Mouse (Mus musculus): ENCODE measurements at regions not wholly inside any gene's neighbourhood (a gene's known extent, or its start where the extent isn't known, plus 50 kb on each side); places are given as distances from the start of the nearest gene placed in this dataset.

- Histone ChIP-seq H3K36me3 (ENCODE audit: control insufficient read depth, insufficient read depth) (no peaks in the 10 kb centered on the region), H3K9me3 (ENCODE audit: control insufficient read depth, low read length) (no peaks in the 10 kb centered on the region), H3K4me2 (ENCODE audit: low read length) (no peak overlapping the region), H3K9ac (replicated peaks; ENCODE audit: low read depth, low read length) (no peak overlapping the region), H3K27ac (ENCODE audit: low read length) (no peak overlapping the region), H3K4me1 (replicated peaks; ENCODE audit: control insufficient read depth, insufficient read depth, low read length) (no peaks in the 10 kb centered on the region), H3K4me3 (replicated peaks; ENCODE audit: low read length) (no peak overlapping the region), H3K27me3 (replicated peaks; ENCODE audit: control insufficient read depth, insufficient read depth, low read length) (no peaks in the 10 kb centered on the region)
- WGBS = 89% methylated on average over 4 of the region's 4 CpGs
- no peak for ATAC-seq
Measured at GRCm38 (mm10) chr6:37713411-37713810, 157.2 kb upstream of the Trim24 start.

- 19% methylated on average over 6 of the region's 6 CpGs for WGBS
Measured at GRCm38 (mm10) chr6:37714223-37714928, 156.2 kb upstream of the Trim24 start.

GRCm38 (mm10) chr6:37721736-37722135, 148.9 kb upstream of the Trim24 start:
- no peak overlapping the region for H3K9ac ChIP-seq (replicated peaks; ENCODE audit: low read depth, low read length)

More at GRCm38 (mm10) chr6:37714223-37714928, 156.2 kb upstream of the Trim24 start:
- H3K9ac ChIP-seq (replicated peaks; ENCODE audit: low read depth, low read length) = no peak overlapping the region
- no peaks in the 10 kb centered on the region for H3K36me3 ChIP-seq (ENCODE audit: control insufficient read depth, insufficient read depth)
- H3K27me3 ChIP-seq (replicated peaks; ENCODE audit: control insufficient read depth, insufficient read depth, low read length) = no peaks in the 10 kb centered on the region
- no peak overlapping the region for H3K4me2 ChIP-seq (ENCODE audit: low read length)
- no peak for ATAC-seq
- H3K4me1 ChIP-seq (replicated peaks; ENCODE audit: control insufficient read depth, insufficient read depth, low read length) = no peaks in the 10 kb centered on the region
- no peak overlapping the region for H3K27ac ChIP-seq (ENCODE audit: low read length)
- H3K9me3 ChIP-seq (ENCODE audit: control insufficient read depth, low read length) = no peaks in the 10 kb centered on the region
- H3K4me3 ChIP-seq (replicated peaks; ENCODE audit: low read length) = no peak overlapping the region

GRCm38 (mm10) chr6:37723337-37723736, 147.3 kb upstream of the Trim24 start:
- ATAC-seq = no peak
- Histone ChIP-seq H3K27me3 (replicated peaks; ENCODE audit: control insufficient read depth, insufficient read depth, low read length) (no peaks in the 10 kb centered on the region), H3K9ac (replicated peaks; ENCODE audit: low read depth, low read length) (no peak overlapping the region), H3K9me3 (ENCODE audit: control insufficient read depth, low read length) (no peaks in the 10 kb centered on the region), H3K4me3 (replicated peaks; ENCODE audit: low read length) (no peak overlapping the region), H3K27ac (ENCODE audit: low read length) (no peak overlapping the region), H3K4me2 (ENCODE audit: low read length) (no peak overlapping the region), H3K4me1 (replicated peaks; ENCODE audit: control insufficient read depth, insufficient read depth, low read length) (no peaks in the 10 kb centered on the region), H3K36me3 (ENCODE audit: control insufficient read depth, insufficient read depth) (no peaks in the 10 kb centered on the region)
- 15% methylated on average over 4 of the region's 4 CpGs for WGBS

More at GRCm38 (mm10) chr6:37721736-37722135, 148.9 kb upstream of the Trim24 start:
- H3K27ac ChIP-seq (ENCODE audit: low read length) = no peak overlapping the region
- WGBS = 97% methylated on average over 1 of the region's 1 CpGs
- H3K4me2 ChIP-seq (ENCODE audit: low read length) = no peak overlapping the region
- no peaks in the 10 kb centered on the region for H3K4me1 ChIP-seq (replicated peaks; ENCODE audit: control insufficient read depth, insufficient read depth, low read length)
- no peaks in the 10 kb centered on the region for H3K9me3 ChIP-seq (ENCODE audit: control insufficient read depth, low read length)
- no peak overlapping the region for H3K4me3 ChIP-seq (replicated peaks; ENCODE audit: low read length)
- no peaks in the 10 kb centered on the region for H3K27me3 ChIP-seq (replicated peaks; ENCODE audit: control insufficient read depth, insufficient read depth, low read length)
- no peak for ATAC-seq
- no peaks in the 10 kb centered on the region for H3K36me3 ChIP-seq (ENCODE audit: control insufficient read depth, insufficient read depth)

DNA sequence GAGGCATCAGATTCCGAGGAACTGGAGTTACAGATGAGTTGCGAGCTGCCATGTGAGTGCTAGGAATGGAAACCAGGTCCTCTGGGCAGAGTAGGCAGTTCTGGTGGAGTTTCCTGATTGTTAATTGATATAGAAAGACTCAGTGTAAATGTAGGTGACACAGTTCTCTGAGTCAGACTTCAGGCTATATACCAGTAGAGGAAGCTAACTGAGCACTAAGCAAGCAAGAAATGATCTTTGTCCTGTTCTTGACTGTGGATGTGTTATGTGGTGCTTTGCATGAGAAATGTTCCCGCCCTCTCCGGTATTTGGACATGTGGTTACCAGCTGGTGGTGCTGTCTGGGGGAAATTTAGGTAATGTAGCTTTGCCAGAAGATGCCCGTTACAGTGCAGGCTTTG, 146.4 kb upstream of the Trim24 start:
- H3K9ac ChIP-seq (replicated peaks; ENCODE audit: low read depth, low read length) = no peak overlapping the region
- no peaks in the 10 kb centered on the region for H3K27me3 ChIP-seq (replicated peaks; ENCODE audit: control insufficient read depth, insufficient read depth, low read length)
- H3K27ac ChIP-seq (ENCODE audit: low read length) = no peak overlapping the region
- H3K4me1 ChIP-seq (replicated peaks; ENCODE audit: control insufficient read depth, insufficient read depth, low read length) = no peaks in the 10 kb centered on the region
- H3K4me2 ChIP-seq (ENCODE audit: low read length) = no peak overlapping the region
- WGBS = 97% methylated on average over 5 of the region's 5 CpGs
- H3K36me3 ChIP-seq (ENCODE audit: control insufficient read depth, insufficient read depth) = no peaks in the 10 kb centered on the region
- ATAC-seq = no peak
- H3K4me3 ChIP-seq (replicated peaks; ENCODE audit: low read length) = no peak overlapping the region
- H3K9me3 ChIP-seq (ENCODE audit: control insufficient read depth, low read length) = no peaks in the 10 kb centered on the region

- Histone ChIP-seq H3K4me3 (replicated peaks; ENCODE audit: low read length) (no peak overlapping the region), H3K4me2 (ENCODE audit: low read length) (no peak overlapping the region), H3K4me1 (replicated peaks; ENCODE audit: control insufficient read depth, insufficient read depth, low read length) (no peaks in the 10 kb centered on the region), H3K27me3 (replicated peaks; ENCODE audit: control insufficient read depth, insufficient read depth, low read length) (no peaks in the 10 kb centered on the region), H3K9me3 (ENCODE audit: control insufficient read depth, low read length) (no peaks in the 10 kb centered on the region), H3K27ac (ENCODE audit: low read length) (no peak overlapping the region), H3K36me3 (ENCODE audit: control insufficient read depth, insufficient read depth) (no peaks in the 10 kb centered on the region), H3K9ac (replicated peaks; ENCODE audit: low read depth, low read length) (no peak overlapping the region)
- 95% methylated on average over 2 of the region's 2 CpGs for WGBS
- ATAC-seq = no peak
Measured at GRCm38 (mm10) chr6:37728621-37729020, 142.0 kb upstream of the Trim24 start.

- Histone ChIP-seq H3K36me3 (ENCODE audit: control insufficient read depth, insufficient read depth) (no peaks in the 10 kb centered on the region), H3K4me1 (replicated peaks; ENCODE audit: control insufficient read depth, insufficient read depth, low read length) (no peaks in the 10 kb centered on the region), H3K4me2 (ENCODE audit: low read length) (no peak overlapping the region), H3K27ac (ENCODE audit: low read length) (no peak overlapping the region), H3K9me3 (ENCODE audit: control insufficient read depth, low read length) (no peaks in the 10 kb centered on the region), H3K4me3 (replicated peaks; ENCODE audit: low read length) (no peak overlapping the region), H3K9ac (replicated peaks; ENCODE audit: low read depth, low read length) (no peak overlapping the region), H3K27me3 (replicated peaks; ENCODE audit: control insufficient read depth, insufficient read depth, low read length) (no peaks in the 10 kb centered on the region)
- ATAC-seq = no peak
- WGBS = 80% methylated on average over 2 of the region's 2 CpGs
Measured at GRCm38 (mm10) chr6:37729165-37729564, 141.4 kb upstream of the Trim24 start.

- WGBS = 64% methylated on average over 8 of the region's 8 CpGs
- no peak for ATAC-seq
Measured at GRCm38 (mm10) chr6:37730500-37731239, 139.9 kb upstream of the Trim24 start.

GRCm38 (mm10) chr6:37732385-37732784, 138.2 kb upstream of the Trim24 start:
- H3K36me3 ChIP-seq (ENCODE audit: control insufficient read depth, insufficient read depth) = no peaks in the 10 kb centered on the region
- no peaks in the 10 kb centered on the region for H3K27me3 ChIP-seq (replicated peaks; ENCODE audit: control insufficient read depth, insufficient read depth, low read length)
- H3K27ac ChIP-seq (ENCODE audit: low read length) = no peak overlapping the region
- WGBS = 51% methylated on average over 10 of the region's 10 CpGs
- H3K9me3 ChIP-seq (ENCODE audit: control insufficient read depth, low read length) = no peaks in the 10 kb centered on the region
- no peak overlapping the region for H3K4me2 ChIP-seq (ENCODE audit: low read length)
- H3K9ac ChIP-seq (replicated peaks; ENCODE audit: low read depth, low read length) = no peak overlapping the region
- no peak for ATAC-seq
- no peak overlapping the region for H3K4me3 ChIP-seq (replicated peaks; ENCODE audit: low read length)
- no peaks in the 10 kb centered on the region for H3K4me1 ChIP-seq (replicated peaks; ENCODE audit: control insufficient read depth, insufficient read depth, low read length)

More at GRCm38 (mm10) chr6:37730500-37731239, 139.9 kb upstream of the Trim24 start:
- Histone ChIP-seq H3K27ac (ENCODE audit: low read length) (no peak overlapping the region), H3K4me3 (replicated peaks; ENCODE audit: low read length) (no peak overlapping the region), H3K36me3 (ENCODE audit: control insufficient read depth, insufficient read depth) (no peaks in the 10 kb centered on the region), H3K4me1 (replicated peaks; ENCODE audit: control insufficient read depth, insufficient read depth, low read length) (no peaks in the 10 kb centered on the region), H3K9me3 (ENCODE audit: control insufficient read depth, low read length) (no peaks in the 10 kb centered on the region), H3K27me3 (replicated peaks; ENCODE audit: control insufficient read depth, insufficient read depth, low read length) (no peaks in the 10 kb centered on the region), H3K4me2 (ENCODE audit: low read length) (no peak overlapping the region), H3K9ac (replicated peaks; ENCODE audit: low read depth, low read length) (no peak overlapping the region)
